Mouse (Mus musculus): ENCODE results near the gene Rpl41. TPM values are rescaled to one million over a fixed set of nuclear protein-coding genes. Genes with fewer than 3 reads are reported as not detected.

Gene Rpl41
- total and polyA plus RNA-seq, 2 experiments from 2014 or later: 501 to 2,618 TPM

DNA sequence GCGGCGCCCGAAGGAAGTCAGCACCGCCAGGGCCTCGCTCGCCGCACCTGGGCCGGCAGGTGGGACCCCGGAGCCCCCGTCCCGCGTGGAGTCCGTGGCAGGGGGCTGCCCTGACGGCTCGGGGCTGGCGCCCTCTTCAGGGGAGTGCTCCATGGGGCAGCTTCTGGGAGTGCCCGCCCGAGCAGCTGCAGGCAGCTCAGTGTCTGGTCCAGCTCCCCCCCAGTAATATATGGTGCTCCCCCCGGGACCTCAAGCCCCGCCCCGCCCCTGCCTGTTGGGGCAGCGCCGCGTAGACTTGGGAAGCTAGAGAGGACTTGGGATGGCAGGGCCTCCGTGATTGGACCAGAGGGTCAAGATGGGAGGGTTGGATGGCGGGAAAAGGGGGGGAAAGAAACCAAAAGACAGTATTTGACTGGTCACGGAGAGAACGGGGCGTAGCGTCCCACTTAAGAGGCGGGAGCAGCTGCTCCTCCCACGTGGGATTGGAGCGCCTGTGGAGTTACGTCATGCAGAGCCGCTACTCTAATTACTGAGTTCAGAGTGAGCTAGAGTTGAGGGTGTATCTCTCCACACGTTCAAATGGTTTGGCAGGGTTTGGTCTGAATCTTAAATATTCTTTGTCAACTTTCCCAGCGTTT, 23.3 kb downstream of the Rpl41 start, which contains the start of gene Esyt1:
Gene Esyt1, minus strand, starts transcription at position 201 of the 638 bp plus-strand sequence.
- ATAC-seq (peak; percentile 96), DNase-seq (ENCODE audit: low spot score) (peak; percentile 97)
- H3K4me2 ChIP-seq (ENCODE audit: low read depth, low read length): peak within 1 kb of the TSS; percentile 99
- peak; percentile 47 for TF ChIP-seq CTCF (IDR thresholded peaks at IDR 0.05; ENCODE audit: low read depth)
- 1% methylated on average over 36 of the region's 37 CpGs for WGBS
- no peaks in the 10 kb centered on the region; the same call in 1 of the 2 replicates for H3K36me3 ChIP-seq (ENCODE audit: insufficient read depth, low read length)
- peak within 1 kb of the TSS; percentile 79 for H3K27ac ChIP-seq
- H3K4me3 ChIP-seq (ENCODE audit: low read length): peak within 1 kb of the TSS; percentile 83
- H3K9ac ChIP-seq (replicated peaks; ENCODE audit: low read length): peak within 1 kb of the TSS; percentile 77
- no peaks in the 10 kb centered on the region for H3K27me3 ChIP-seq (ENCODE audit: insufficient read depth, low read length)
- H3K4me1 ChIP-seq (ENCODE audit: insufficient read depth, low read length): no peaks in the 10 kb centered on the region
- no peaks in the 10 kb centered on the region for H3K9me3 ChIP-seq (ENCODE audit: low read length)

DNA sequence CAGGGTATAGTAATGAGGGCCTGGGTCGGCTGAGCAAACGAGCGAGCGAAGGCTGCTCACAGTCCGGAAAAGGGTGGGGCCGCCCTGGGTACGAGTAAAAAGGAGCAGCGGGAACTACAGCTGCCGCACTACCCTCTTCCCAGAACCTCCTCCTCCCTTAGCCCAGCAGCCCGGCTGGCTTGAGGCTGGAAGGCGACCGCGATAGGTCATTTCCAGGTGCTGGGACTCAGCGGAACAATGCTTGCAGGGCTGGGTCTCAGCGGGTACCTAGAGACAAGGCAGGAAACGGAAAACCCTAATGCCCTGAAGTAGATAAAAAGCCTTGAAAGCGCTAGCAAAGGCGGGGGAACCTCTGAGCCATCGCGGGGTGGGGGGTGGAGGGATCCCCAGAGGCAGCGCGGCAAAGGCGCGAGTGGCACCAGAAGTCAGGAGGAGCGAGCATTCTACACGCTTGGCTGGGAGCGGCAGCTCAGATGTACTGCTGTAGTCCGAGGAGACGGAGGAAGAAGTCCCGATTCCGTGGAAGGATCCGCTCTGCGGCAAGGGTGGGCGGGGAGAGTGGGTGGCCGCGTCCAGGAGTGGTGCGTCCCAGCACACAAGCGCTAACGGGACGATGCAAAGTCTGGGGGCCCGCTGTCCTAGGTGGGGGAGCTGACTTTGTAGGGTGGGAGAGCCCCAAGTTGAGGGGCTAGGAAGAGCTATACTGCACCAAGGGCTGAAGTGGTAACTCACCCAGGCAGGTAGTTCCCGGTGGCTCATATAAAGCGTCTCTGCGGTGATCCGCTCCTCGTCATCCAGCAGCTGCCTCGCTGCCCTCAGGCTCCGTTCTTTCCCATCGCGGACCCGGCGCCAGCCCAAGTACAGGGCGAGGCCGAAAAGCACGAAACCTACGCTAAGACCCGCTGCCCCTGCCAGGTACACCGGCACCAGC, 24.1 kb downstream of the Rpl41 start:
- under 1% methylated on average over 58 of the region's 58 CpGs for WGBS
- ATAC-seq: peak; percentile 49

DNA sequence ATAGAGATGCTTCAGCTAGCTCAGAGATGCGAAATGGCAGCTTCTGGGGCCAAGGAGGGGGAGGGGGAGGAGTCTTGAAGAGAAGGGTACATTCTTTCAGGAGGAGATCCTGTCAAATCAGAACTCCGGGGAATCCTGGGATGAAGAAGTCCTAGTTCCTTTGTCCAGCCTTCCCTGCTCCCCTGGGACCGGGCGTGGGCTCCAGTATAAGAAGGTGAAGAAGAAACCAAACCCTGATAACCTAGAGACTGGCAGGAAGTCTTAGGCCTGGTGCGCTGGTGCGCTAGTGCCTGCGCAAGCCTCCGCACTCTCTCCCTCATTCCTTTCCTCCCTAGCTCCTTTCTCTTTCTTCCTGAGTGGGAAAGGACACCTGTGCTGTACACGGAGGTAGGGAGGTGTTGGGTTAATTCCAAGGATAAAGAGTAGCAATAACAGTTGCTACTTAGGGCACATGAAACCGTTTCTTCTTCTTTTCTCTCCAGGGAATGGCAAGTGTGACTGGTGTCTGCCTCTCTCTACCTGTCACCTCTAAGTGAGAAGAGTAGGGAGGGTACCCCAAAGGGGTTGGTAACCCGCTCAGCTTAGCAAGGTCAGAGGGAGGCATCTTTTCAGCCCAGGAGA, 24.9 kb downstream of the Rpl41 start:
- Histone ChIP-seq H3K9me3 (ENCODE audit: low read length) (no peaks in the 10 kb centered on the region), H3K36me3 (ENCODE audit: insufficient read depth, low read length) (peaks cover 6% of the 10 kb centered on the region; the same call in 1 of the 2 replicates), H3K9ac (replicated peaks; ENCODE audit: low read length) (peak overlapping the region; percentile 77), H3K4me2 (ENCODE audit: low read depth, low read length) (peak overlapping the region; percentile 99), H3K27me3 (ENCODE audit: insufficient read depth, low read length) (no peaks in the 10 kb centered on the region), H3K4me1 (ENCODE audit: insufficient read depth, low read length) (no peaks in the 10 kb centered on the region), H3K27ac (peak overlapping the region; percentile 79; the same call in 1 of the 2 replicates), H3K4me3 (ENCODE audit: low read length) (peak overlapping the region; percentile 83)
- no peak for TF ChIP-seq CTCF (IDR thresholded peaks at IDR 0.05; ENCODE audit: low read depth)
- ATAC-seq: no peak
- 21% methylated on average over 11 of the region's 11 CpGs for WGBS
- peak; percentile 21 for DNase-seq (ENCODE audit: low spot score)

More for the DNA sequence above, 24.1 kb downstream of the Rpl41 start:
- Histone ChIP-seq H3K4me1 (ENCODE audit: insufficient read depth, low read length) (no peaks in the 10 kb centered on the region), H3K36me3 (ENCODE audit: insufficient read depth, low read length) (peaks cover 6% of the 10 kb centered on the region; the same call in 1 of the 2 replicates), H3K27me3 (ENCODE audit: insufficient read depth, low read length) (no peaks in the 10 kb centered on the region), H3K4me2 (ENCODE audit: low read depth, low read length) (peak overlapping the region; percentile 99), H3K27ac (peak overlapping the region; percentile 79), H3K9me3 (ENCODE audit: low read length) (no peaks in the 10 kb centered on the region), H3K4me3 (ENCODE audit: low read length) (peak overlapping the region; percentile 83), H3K9ac (replicated peaks; ENCODE audit: low read length) (peak overlapping the region; percentile 77)
- TF ChIP-seq CTCF (IDR thresholded peaks at IDR 0.05; ENCODE audit: low read depth): no peak
- DNase-seq (ENCODE audit: low spot score): peak; percentile 67

- no peak for DNase-seq (ENCODE audit: low spot score)
- no peaks in the 10 kb centered on the region for H3K9me3 ChIP-seq (ENCODE audit: low read length)
- 78% methylated on average over 6 of the region's 6 CpGs for WGBS
- H3K27me3 ChIP-seq (ENCODE audit: insufficient read depth, low read length): no peaks in the 10 kb centered on the region
- no peak overlapping the region for H3K9ac ChIP-seq (replicated peaks; ENCODE audit: low read length)
- no peak for ATAC-seq
- H3K4me1 ChIP-seq (ENCODE audit: insufficient read depth, low read length): no peaks in the 10 kb centered on the region
- TF ChIP-seq CTCF (IDR thresholded peaks at IDR 0.05; ENCODE audit: low read depth): no peak
- H3K27ac ChIP-seq: no peak overlapping the region
- peaks cover 6% of the 10 kb centered on the region; the same call in 1 of the 2 replicates for H3K36me3 ChIP-seq (ENCODE audit: insufficient read depth, low read length)
- no peak overlapping the region for H3K4me2 ChIP-seq (ENCODE audit: low read depth, low read length)
- no peak overlapping the region for H3K4me3 ChIP-seq (ENCODE audit: low read length)
These were observed 26.8 kb downstream of the Rpl41 start for GRCm38 (mm10) chr10:128522351-128522750.

DNA sequence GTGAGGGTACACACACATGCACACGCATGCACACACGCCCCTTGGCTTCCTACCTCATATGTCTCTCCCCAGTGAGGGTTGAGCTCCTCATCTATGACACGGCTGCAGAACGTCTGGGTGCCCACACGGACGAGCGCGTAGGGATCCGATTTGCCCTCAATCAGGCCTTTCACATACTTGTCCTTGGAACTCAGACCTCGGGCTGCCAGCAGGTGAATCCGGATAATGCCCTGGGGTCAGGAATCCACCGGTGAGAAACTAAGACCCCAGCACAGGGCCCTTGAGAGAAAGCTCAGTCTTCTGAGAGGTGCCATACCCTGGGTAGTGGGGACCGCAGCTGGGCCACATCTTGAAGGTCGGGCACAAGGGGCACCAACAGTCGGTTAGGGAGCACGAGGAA, 28.5 kb downstream of the Rpl41 start:
- Histone ChIP-seq H3K9ac (replicated peaks; ENCODE audit: low read length) (no peak overlapping the region), H3K27me3 (ENCODE audit: insufficient read depth, low read length) (no peaks in the 10 kb centered on the region)
- ATAC-seq: no peak

GRCm38 (mm10) chr10:128518833-128519232, 30.3 kb downstream of the Rpl41 start:
- no peak overlapping the region for H3K27ac ChIP-seq
- peaks cover 6% of the 10 kb centered on the region; the same call in 1 of the 2 replicates for H3K36me3 ChIP-seq (ENCODE audit: insufficient read depth, low read length)
- no peaks in the 10 kb centered on the region for H3K27me3 ChIP-seq (ENCODE audit: insufficient read depth, low read length)
- WGBS: 78% methylated on average over 7 of the region's 7 CpGs
- peak; percentile 64 for DNase-seq (ENCODE audit: low spot score)
- H3K4me1 ChIP-seq (ENCODE audit: insufficient read depth, low read length): no peaks in the 10 kb centered on the region
- peak; percentile 67 for TF ChIP-seq CTCF (IDR thresholded peaks at IDR 0.05; ENCODE audit: low read depth)
- H3K9ac ChIP-seq (replicated peaks; ENCODE audit: low read length): no peak overlapping the region
- H3K4me3 ChIP-seq (ENCODE audit: low read length): no peak overlapping the region
- no peak overlapping the region for H3K4me2 ChIP-seq (ENCODE audit: low read depth, low read length)
- ATAC-seq: no peak
- no peaks in the 10 kb centered on the region for H3K9me3 ChIP-seq (ENCODE audit: low read length)

More for the DNA sequence above, 28.5 kb downstream of the Rpl41 start:
- H3K4me2 ChIP-seq (ENCODE audit: low read depth, low read length): no peak overlapping the region
- peaks cover 6% of the 10 kb centered on the region; the same call in 1 of the 2 replicates for H3K36me3 ChIP-seq (ENCODE audit: insufficient read depth, low read length)
- H3K9me3 ChIP-seq (ENCODE audit: low read length): no peaks in the 10 kb centered on the region
- 88% methylated on average over 16 of the region's 16 CpGs for WGBS
- no peak for TF ChIP-seq CTCF (IDR thresholded peaks at IDR 0.05; ENCODE audit: low read depth)
- DNase-seq (ENCODE audit: low spot score): no peak
- H3K4me3 ChIP-seq (ENCODE audit: low read length): no peak overlapping the region
- no peaks in the 10 kb centered on the region for H3K4me1 ChIP-seq (ENCODE audit: insufficient read depth, low read length)
- no peak overlapping the region for H3K27ac ChIP-seq

Measured in hindbrain, postnatal 0 days (tissue).